Mouse (Mus musculus) heart, adult 2 months (tissue): ENCODE data around the gene Nop16.

ENCODE experiments used
- CTCF ChIP-seq: fragments of 200-600 bp; IDR thresholded peaks from 2 replicates; pipeline ENCODE4 v1.8.1; 2022; ENCODE audit warnings: antibody characterized with exemption, mild to moderate bottlenecking, moderate library complexity
- EP300 ChIP-seq: fragments of 200-500 bp; IDR thresholded peaks from 2 replicates; pipeline ENCODE4 v1.6.1; 2011; ENCODE audit warnings: low read depth, low read length, control low read depth; ENCODE audit not compliant: insufficient read depth
- POLR2A ChIP-seq: fragments of 200-500 bp; IDR thresholded peaks from 2 replicates; pipeline ENCODE4 v1.6.1; 2011; ENCODE audit warnings: mild to moderate bottlenecking, low read depth, low read length, control low read depth; ENCODE audit not compliant: insufficient read depth

GRCm38 (mm10) chr13:54569282-54569681 is 20.6 kb downstream of the Nop16 start:
- TF ChIP-seq EP300: no peak
- TF ChIP-seq CTCF: no peak
- TF ChIP-seq POLR2A: no peak
